Comparison of ENCODE assay signal across 8 mouse cellular contexts in the genomic region with DNA sequence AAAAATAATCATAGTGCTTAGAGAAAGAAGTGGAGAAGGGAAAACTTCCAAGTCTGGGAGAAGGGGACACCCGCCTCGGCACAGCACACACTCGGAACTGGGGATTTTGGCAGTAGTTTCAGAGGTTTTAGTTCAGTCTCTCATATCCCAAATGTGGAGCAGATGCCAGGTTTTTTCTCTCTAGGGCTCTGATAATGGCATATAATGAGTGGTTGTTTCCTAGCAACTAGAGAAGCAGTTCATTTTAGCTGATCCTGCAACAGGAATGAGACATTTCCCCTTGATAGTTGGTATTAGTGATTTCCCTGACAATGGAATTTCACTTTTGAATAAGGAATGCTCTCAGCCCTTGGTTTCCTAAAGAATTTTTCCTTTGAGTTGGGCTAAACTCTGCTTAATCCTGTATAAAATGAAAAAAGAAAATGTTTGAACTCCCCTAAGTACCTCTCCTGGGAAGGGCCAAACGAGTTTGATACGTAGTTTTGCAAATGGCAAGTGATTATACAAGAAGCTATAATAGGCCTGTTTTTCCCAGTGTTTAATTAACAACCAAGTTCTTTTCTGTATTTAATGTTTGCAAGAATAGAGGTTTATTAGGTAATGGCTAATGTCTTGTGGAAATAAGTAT.
DNase-seq lines count a peak whose midpoint lies in the region; ATAC-seq lines count a peak whose summit lies in the region.

No protein-coding gene starts in this region.

- WGBS in hindbrain, embryonic 13.5 days: 30% methylated on average over 5 of the region's 5 CpGs
- 40% methylated on average over 5 of the region's 5 CpGs for WGBS in hindbrain, embryonic 12.5 days
- 31% methylated on average over 5 of the region's 5 CpGs for WGBS in forebrain, embryonic 10.5 days
- 37% methylated on average over 5 of the region's 5 CpGs for WGBS in limb, embryonic 15.5 days
- WGBS in kidney, embryonic 14.5 days: 84% methylated on average over 5 of the region's 5 CpGs

- H3K27ac ChIP-seq in hindbrain, embryonic 13.5 days: peak overlapping the region; percentile 30; the same call in 1 of the 2 replicates
- H3K27ac ChIP-seq in hindbrain, embryonic 12.5 days: no peak overlapping the region
- peak overlapping the region; percentile 84 for H3K27ac ChIP-seq in forebrain, embryonic 10.5 days
- peak overlapping the region; percentile 50; the same call in 1 of the 2 replicates for H3K27ac ChIP-seq in limb, embryonic 15.5 days
- H3K27ac ChIP-seq in kidney, embryonic 14.5 days (ENCODE audit: low read depth, low read length): no peak overlapping the region

- no peak overlapping the region for H3K4me3 ChIP-seq in hindbrain, embryonic 13.5 days
- no peak overlapping the region for H3K4me3 ChIP-seq in hindbrain, embryonic 12.5 days
- no peak overlapping the region for H3K4me3 ChIP-seq in forebrain, embryonic 10.5 days
- no peak overlapping the region for H3K4me3 ChIP-seq in limb, embryonic 15.5 days
- no peak overlapping the region for H3K4me3 ChIP-seq in kidney, embryonic 14.5 days (ENCODE audit: low read length)

- H3K36me3 ChIP-seq in hindbrain, embryonic 13.5 days: no peaks in the 10 kb centered on the region
- no peaks in the 10 kb centered on the region for H3K36me3 ChIP-seq in hindbrain, embryonic 12.5 days
- peaks cover 10% of the 10 kb centered on the region; the same call in 1 of the 2 replicates for H3K36me3 ChIP-seq in forebrain, embryonic 10.5 days (replicated peaks)
- no peaks in the 10 kb centered on the region for H3K36me3 ChIP-seq in limb, embryonic 15.5 days
- H3K36me3 ChIP-seq in kidney, embryonic 14.5 days (ENCODE audit: control insufficient read depth, insufficient read depth, low read length): no peaks in the 10 kb centered on the region

- H3K4me2 ChIP-seq in hindbrain, embryonic 13.5 days: no peak overlapping the region
- no peak overlapping the region for H3K4me2 ChIP-seq in hindbrain, embryonic 12.5 days (replicated peaks)
- no peak overlapping the region for H3K4me2 ChIP-seq in limb, embryonic 15.5 days
- no peak overlapping the region for H3K4me2 ChIP-seq in kidney, embryonic 14.5 days (replicated peaks; ENCODE audit: low read depth, low read length)

- DNase-seq in adipocyte (ENCODE audit: low spot score): peak; percentile 52
- no peak for DNase-seq in forebrain, embryonic 10.5 days (ENCODE audit: extremely low spot score, low spot score)
- DNase-seq in spleen, postnatal 36 days (ENCODE audit: low spot score in 2 of 2): no peak
- DNase-seq in gastrocnemius, postnatal 10 days: no peak

- H3K4me1 ChIP-seq in hindbrain, embryonic 13.5 days (replicated peaks): peaks cover 12% of the 10 kb centered on the region
- H3K4me1 ChIP-seq in hindbrain, embryonic 12.5 days: peaks cover 6% of the 10 kb centered on the region
- H3K4me1 ChIP-seq in forebrain, embryonic 10.5 days: peaks cover 30% of the 10 kb centered on the region
- H3K4me1 ChIP-seq in limb, embryonic 15.5 days: peaks cover 6% of the 10 kb centered on the region
- no peaks in the 10 kb centered on the region for H3K4me1 ChIP-seq in kidney, embryonic 14.5 days (ENCODE audit: control insufficient read depth, insufficient read depth, low read length)

- H3K27me3 ChIP-seq in hindbrain, embryonic 13.5 days: no peaks in the 10 kb centered on the region
- no peaks in the 10 kb centered on the region for H3K27me3 ChIP-seq in hindbrain, embryonic 12.5 days
- H3K27me3 ChIP-seq in forebrain, embryonic 10.5 days (ENCODE audit: poor library complexity, severe bottlenecking): no peaks in the 10 kb centered on the region
- no peaks in the 10 kb centered on the region for H3K27me3 ChIP-seq in limb, embryonic 15.5 days
- H3K27me3 ChIP-seq in kidney, embryonic 14.5 days (ENCODE audit: control insufficient read depth, insufficient read depth, low read length): no peaks in the 10 kb centered on the region

- H3K9ac ChIP-seq in hindbrain, embryonic 13.5 days: no peak overlapping the region
- H3K9ac ChIP-seq in hindbrain, embryonic 12.5 days: no peak overlapping the region
- no peak overlapping the region for H3K9ac ChIP-seq in limb, embryonic 15.5 days
- H3K9ac ChIP-seq in kidney, embryonic 14.5 days (ENCODE audit: low read depth, low read length): no peak overlapping the region

- no peaks in the 10 kb centered on the region for H3K9me3 ChIP-seq in hindbrain, embryonic 13.5 days
- no peaks in the 10 kb centered on the region for H3K9me3 ChIP-seq in hindbrain, embryonic 12.5 days (replicated peaks)
- H3K9me3 ChIP-seq in forebrain, embryonic 10.5 days: no peaks in the 10 kb centered on the region
- no peaks in the 10 kb centered on the region for H3K9me3 ChIP-seq in limb, embryonic 15.5 days
- no peaks in the 10 kb centered on the region for H3K9me3 ChIP-seq in kidney, embryonic 14.5 days (ENCODE audit: control insufficient read depth, low read length)

- peak; percentile 66; the same call in 1 of the 2 replicates for ATAC-seq in hindbrain, embryonic 13.5 days (ENCODE audit: low FRiP score)
- ATAC-seq in hindbrain, embryonic 12.5 days (ENCODE audit: low FRiP score): no peak
- ATAC-seq in limb, embryonic 15.5 days (ENCODE audit: insufficient number of reproducible peaks, low FRiP score, low TSS enrichment, low read depth): no peak
- no peak for ATAC-seq in kidney, embryonic 14.5 days (ENCODE audit: low FRiP score, low TSS enrichment)

Comparison
In these comparisons a context has a peak if more than half of its experiments do, and no peak if none do; other contexts are left out.
1. H3K27ac ChIP-seq: peak in hindbrain, embryonic 13.5 days (single experiment), forebrain, embryonic 10.5 days (single experiment) and limb, embryonic 15.5 days (single experiment); none in hindbrain, embryonic 12.5 days (single experiment) and kidney, embryonic 14.5 days (single experiment).